Mouse (Mus musculus): ENCODE measurements at regions not wholly inside any gene's neighbourhood (a gene's known extent, or its start where the extent isn't known, plus 50 kb on each side); places are given as distances from the start of the nearest gene placed in this dataset.

DNA sequence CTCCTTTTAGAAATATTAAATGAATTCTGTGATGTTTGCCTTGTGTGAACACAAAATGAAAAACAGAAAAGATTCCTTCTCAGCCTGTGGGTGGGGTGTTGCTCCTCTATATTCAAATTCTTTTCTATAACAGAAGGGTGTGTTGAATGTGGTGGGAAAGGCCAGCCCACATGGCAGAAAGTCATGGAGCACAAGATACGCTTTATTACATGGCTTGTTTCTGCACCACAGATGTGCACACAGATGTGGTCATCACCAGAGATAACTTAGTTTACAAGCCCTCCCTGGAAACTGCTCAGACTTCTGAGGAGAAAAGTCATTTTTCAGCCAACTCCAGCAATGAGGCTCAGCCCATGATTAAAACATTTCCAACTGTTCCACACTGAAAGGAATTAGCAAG, 475.1 kb upstream of the Jag1 start:
- Histone ChIP-seq H3K36me3 (no peaks in the 10 kb centered on the region), H3K4me1 (replicated peaks) (no peaks in the 10 kb centered on the region), H3K27ac (no peak overlapping the region), H3K4me2 (no peak overlapping the region), H3K27me3 (no peaks in the 10 kb centered on the region), H3K4me3 (no peak overlapping the region), H3K9ac (no peak overlapping the region), H3K9me3 (no peaks in the 10 kb centered on the region)
- WGBS: 85% methylated on average over 1 of the region's 1 CpGs
- ATAC-seq (ENCODE audit: low FRiP score): no peak

DNA sequence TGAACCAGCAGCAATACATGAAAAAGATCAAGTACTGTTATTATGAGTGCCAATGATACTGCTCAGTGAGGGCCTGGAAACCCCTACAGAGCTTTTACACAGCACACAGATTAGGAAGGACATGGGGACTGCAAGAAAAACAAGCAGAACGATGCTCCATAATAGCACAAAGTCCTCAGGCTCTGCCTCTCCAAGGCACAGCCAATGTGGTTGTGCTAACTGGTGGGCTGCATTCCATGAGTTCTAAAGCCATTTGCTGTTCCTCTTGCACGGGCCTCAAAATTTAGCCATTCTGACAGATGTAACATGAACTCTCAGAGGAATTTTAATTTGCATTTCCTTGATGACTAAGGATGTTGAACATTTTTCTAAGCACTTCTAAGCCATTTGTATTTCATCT, 465.0 kb upstream of the Jag1 start:
- Histone ChIP-seq H3K9ac (no peak overlapping the region), H3K27ac (no peak overlapping the region), H3K4me2 (no peak overlapping the region), H3K36me3 (no peaks in the 10 kb centered on the region), H3K27me3 (no peaks in the 10 kb centered on the region), H3K4me3 (no peak overlapping the region), H3K4me1 (replicated peaks) (no peaks in the 10 kb centered on the region), H3K9me3 (no peaks in the 10 kb centered on the region)
- 47% methylated on average over 2 of the region's 2 CpGs for WGBS
- ATAC-seq (ENCODE audit: low FRiP score): no peak

GRCm38 (mm10) chr2:137575750-137576149, 459.3 kb upstream of the Jag1 start:
- Histone ChIP-seq H3K36me3 (no peaks in the 10 kb centered on the region), H3K4me2 (no peak overlapping the region), H3K9ac (no peak overlapping the region), H3K4me1 (replicated peaks) (no peaks in the 10 kb centered on the region), H3K27ac (no peak overlapping the region), H3K27me3 (no peaks in the 10 kb centered on the region), H3K4me3 (no peak overlapping the region), H3K9me3 (no peaks in the 10 kb centered on the region)
- WGBS: 75% methylated on average over 3 of the region's 3 CpGs
- ATAC-seq (ENCODE audit: low FRiP score): no peak

DNA sequence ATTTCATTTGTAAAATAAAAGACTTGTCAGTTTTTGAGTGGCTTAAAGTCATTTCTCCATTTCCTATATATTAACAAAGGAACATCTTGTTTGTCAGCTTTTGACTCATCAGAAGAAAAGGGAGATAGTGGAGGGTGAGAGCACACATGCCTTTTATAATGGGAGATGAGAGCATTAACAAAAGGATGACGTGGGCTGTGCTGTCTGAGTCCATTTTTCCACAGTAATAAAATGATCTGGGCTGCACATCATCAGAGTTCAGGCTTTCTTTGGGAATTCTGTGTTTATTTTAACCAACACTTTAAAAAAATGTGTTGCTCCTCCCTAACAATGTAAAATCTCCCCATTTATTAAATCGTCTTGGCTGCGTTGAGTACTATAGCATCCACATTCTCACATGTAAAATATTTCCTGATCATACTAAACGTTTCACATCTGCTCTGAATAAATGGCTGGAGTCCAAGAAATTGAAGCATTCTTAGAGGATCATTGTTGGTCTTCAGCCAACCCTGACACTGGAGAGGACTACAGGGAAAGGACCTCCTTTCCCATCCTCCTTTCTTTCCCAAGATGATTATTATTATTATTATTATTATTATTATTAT, 458.5 kb upstream of the Jag1 start:
- no peaks in the 10 kb centered on the region for H3K27me3 ChIP-seq
- 63% methylated on average over 4 of the region's 4 CpGs for WGBS

GRCm38 (mm10) chr2:137571146-137571545, 454.7 kb upstream of the Jag1 start:
- Histone ChIP-seq H3K27me3 (no peaks in the 10 kb centered on the region), H3K4me1 (replicated peaks) (no peaks in the 10 kb centered on the region), H3K9me3 (no peaks in the 10 kb centered on the region), H3K4me3 (no peak overlapping the region), H3K27ac (no peak overlapping the region), H3K9ac (no peak overlapping the region), H3K36me3 (no peaks in the 10 kb centered on the region), H3K4me2 (no peak overlapping the region)
- ATAC-seq (ENCODE audit: low FRiP score): no peak
- 97% methylated on average over 1 of the region's 1 CpGs for WGBS

More for the DNA sequence above, 458.5 kb upstream of the Jag1 start:
- no peak overlapping the region for H3K9ac ChIP-seq
- no peak overlapping the region for H3K27ac ChIP-seq
- no peak for ATAC-seq (ENCODE audit: low FRiP score)
- no peaks in the 10 kb centered on the region for H3K4me1 ChIP-seq (replicated peaks)
- H3K36me3 ChIP-seq: no peaks in the 10 kb centered on the region
- no peak overlapping the region for H3K4me2 ChIP-seq
- no peaks in the 10 kb centered on the region for H3K9me3 ChIP-seq
- H3K4me3 ChIP-seq: no peak overlapping the region

- no peaks in the 10 kb centered on the region for H3K27me3 ChIP-seq
These were observed 450.2 kb upstream of the Jag1 start for GRCm38 (mm10) chr2:137566619-137567018.

DNA sequence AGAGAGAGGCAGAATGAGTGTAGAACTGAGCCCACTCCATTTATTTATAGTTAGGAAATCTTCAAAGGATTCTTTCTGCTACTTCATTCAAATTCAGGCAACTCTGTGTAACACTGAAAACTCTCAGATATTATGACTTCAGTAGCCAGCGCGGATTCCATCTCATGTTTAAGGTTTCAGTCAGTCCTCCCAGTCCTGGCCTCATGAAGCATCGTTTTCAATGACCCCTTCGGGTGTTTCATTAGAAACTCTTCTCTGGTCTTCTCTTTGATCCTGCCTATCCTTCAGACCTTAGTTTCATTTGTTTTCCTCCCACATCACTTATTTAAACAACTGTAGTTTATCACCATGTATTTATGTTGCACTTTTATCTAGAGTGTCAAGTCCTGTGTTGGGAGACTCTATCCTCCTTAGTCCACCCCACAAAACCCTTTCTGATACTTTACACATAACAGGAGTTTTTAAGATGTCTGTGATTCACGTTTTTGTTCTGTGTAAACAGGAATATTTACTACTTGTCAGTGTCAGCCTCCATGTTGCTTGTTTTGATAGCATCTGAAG, 447.7 kb upstream of the Jag1 start:
- no peaks in the 10 kb centered on the region for H3K27me3 ChIP-seq
- no peak overlapping the region for H3K9ac ChIP-seq
- H3K4me3 ChIP-seq: no peak overlapping the region
- no peak overlapping the region for H3K4me2 ChIP-seq
- no peaks in the 10 kb centered on the region for H3K9me3 ChIP-seq
- WGBS: 80% methylated on average over 5 of the region's 5 CpGs
- H3K4me1 ChIP-seq (replicated peaks): peaks cover 9% of the 10 kb centered on the region
- H3K36me3 ChIP-seq: no peaks in the 10 kb centered on the region
- ATAC-seq (ENCODE audit: low FRiP score): no peak
- no peak overlapping the region for H3K27ac ChIP-seq

More at GRCm38 (mm10) chr2:137566619-137567018, 450.2 kb upstream of the Jag1 start:
- Histone ChIP-seq H3K27ac (no peak overlapping the region), H3K4me1 (replicated peaks) (no peaks in the 10 kb centered on the region), H3K4me2 (no peak overlapping the region), H3K9ac (no peak overlapping the region), H3K4me3 (no peak overlapping the region), H3K36me3 (no peaks in the 10 kb centered on the region), H3K9me3 (no peaks in the 10 kb centered on the region)
- ATAC-seq (ENCODE audit: low FRiP score): no peak
- WGBS: 94% methylated on average over 3 of the region's 3 CpGs

- no peak overlapping the region for H3K4me3 ChIP-seq
- peak; percentile 81 for ATAC-seq (ENCODE audit: low FRiP score)
These were observed 443.9 kb upstream of the Jag1 start for GRCm38 (mm10) chr2:137560366-137560765.

GRCm38 (mm10) chr2:137553871-137554270, 437.4 kb upstream of the Jag1 start:
- peaks cover 5% of the 10 kb centered on the region; the same call in 1 of the 2 replicates for H3K9me3 ChIP-seq
- no peak overlapping the region for H3K4me3 ChIP-seq
- 95% methylated on average over 2 of the region's 2 CpGs for WGBS
- no peak overlapping the region for H3K4me2 ChIP-seq
- H3K4me1 ChIP-seq (replicated peaks): no peaks in the 10 kb centered on the region
- H3K27me3 ChIP-seq: no peaks in the 10 kb centered on the region
- no peaks in the 10 kb centered on the region for H3K36me3 ChIP-seq
- H3K27ac ChIP-seq: no peak overlapping the region
- H3K9ac ChIP-seq: no peak overlapping the region
- ATAC-seq (ENCODE audit: low FRiP score): no peak

More at GRCm38 (mm10) chr2:137560366-137560765, 443.9 kb upstream of the Jag1 start:
- Histone ChIP-seq H3K36me3 (no peaks in the 10 kb centered on the region), H3K9me3 (no peaks in the 10 kb centered on the region), H3K27ac (no peak overlapping the region), H3K4me2 (no peak overlapping the region), H3K9ac (no peak overlapping the region), H3K4me1 (replicated peaks) (peaks cover 9% of the 10 kb centered on the region), H3K27me3 (no peaks in the 10 kb centered on the region)
- WGBS: 19% methylated on average over 4 of the region's 4 CpGs

DNA sequence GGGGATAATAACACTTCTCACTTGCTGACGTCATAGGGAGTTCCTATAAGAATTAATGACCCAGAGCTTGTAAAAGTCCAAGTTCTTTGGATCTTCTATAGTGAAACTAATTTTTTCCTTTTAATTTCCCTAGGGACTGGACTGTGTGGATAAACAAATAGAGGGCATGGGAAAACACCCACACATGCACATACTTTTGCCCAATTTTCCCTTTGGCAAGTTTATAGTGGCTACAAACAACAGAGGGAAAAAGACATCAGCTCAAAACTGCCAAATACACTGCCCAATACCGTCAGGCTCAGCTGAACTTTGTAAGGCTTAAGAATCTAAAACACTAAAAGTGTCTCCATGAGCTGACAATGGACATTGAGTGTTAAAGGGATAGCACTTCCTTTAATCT, 420.1 kb upstream of the Jag1 start:
- no peaks in the 10 kb centered on the region for H3K4me1 ChIP-seq (replicated peaks)
- no peak for ATAC-seq (ENCODE audit: low FRiP score)
- H3K36me3 ChIP-seq: no peaks in the 10 kb centered on the region
- no peak overlapping the region for H3K9ac ChIP-seq
- no peak overlapping the region for H3K4me2 ChIP-seq
- no peak overlapping the region for H3K4me3 ChIP-seq
- no peak overlapping the region for H3K27ac ChIP-seq
- WGBS: 71% methylated on average over 2 of the region's 2 CpGs
- no peaks in the 10 kb centered on the region for H3K9me3 ChIP-seq
- H3K27me3 ChIP-seq: no peaks in the 10 kb centered on the region

DNA sequence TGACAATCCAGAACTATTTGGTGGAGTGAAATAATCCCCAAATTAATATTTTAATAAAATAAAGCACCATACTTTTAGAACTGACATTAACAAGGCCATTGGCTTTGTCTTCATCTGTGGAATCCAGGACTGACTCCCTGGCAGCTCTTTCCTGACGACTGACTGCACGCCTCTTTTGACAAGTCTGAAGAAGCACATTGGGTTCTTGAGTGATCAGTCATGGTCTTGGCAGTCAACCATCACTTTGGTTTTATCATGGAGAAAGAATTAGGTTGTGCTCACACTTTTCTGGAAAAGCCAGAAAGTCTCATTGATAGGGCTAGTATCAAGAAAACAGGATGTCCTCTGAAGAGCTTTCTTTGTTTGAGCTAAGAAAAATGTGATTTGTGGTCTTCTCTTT, 399.8 kb upstream of the Jag1 start:
- no peaks in the 10 kb centered on the region for H3K27me3 ChIP-seq
- no peak overlapping the region for H3K27ac ChIP-seq
- no peaks in the 10 kb centered on the region for H3K9me3 ChIP-seq
- H3K4me3 ChIP-seq: no peak overlapping the region
- H3K36me3 ChIP-seq: no peaks in the 10 kb centered on the region
- 74% methylated on average over 2 of the region's 2 CpGs for WGBS
- no peak overlapping the region for H3K9ac ChIP-seq
- H3K4me1 ChIP-seq (replicated peaks): no peaks in the 10 kb centered on the region
- no peak for ATAC-seq (ENCODE audit: low FRiP score)
- H3K4me2 ChIP-seq: no peak overlapping the region

DNA sequence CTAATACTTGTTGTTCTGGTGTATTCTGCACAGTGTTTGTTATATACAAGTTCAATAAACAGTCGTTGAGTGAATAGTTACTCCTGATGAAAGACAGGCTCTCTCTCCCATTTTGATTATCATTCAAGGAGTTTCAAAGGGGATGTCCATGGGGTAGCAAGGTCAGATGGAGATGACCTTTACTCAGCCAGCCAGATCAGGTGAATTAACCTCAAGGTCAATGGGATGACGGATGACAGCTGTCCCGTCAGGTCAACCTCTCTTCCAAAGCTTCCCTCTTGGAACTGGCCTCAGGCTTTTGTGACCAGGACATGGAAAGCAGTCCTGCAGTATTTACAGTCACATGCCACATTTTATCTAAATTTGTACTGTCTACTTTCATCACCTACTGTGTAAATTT, 398.6 kb upstream of the Jag1 start:
- H3K4me1 ChIP-seq (replicated peaks): no peaks in the 10 kb centered on the region
- H3K36me3 ChIP-seq: no peaks in the 10 kb centered on the region
- H3K27me3 ChIP-seq: no peaks in the 10 kb centered on the region
- no peak overlapping the region for H3K27ac ChIP-seq
- no peak overlapping the region for H3K4me2 ChIP-seq
- H3K4me3 ChIP-seq: no peak overlapping the region
- ATAC-seq (ENCODE audit: low FRiP score): no peak
- WGBS: 47% methylated on average over 3 of the region's 3 CpGs
- H3K9ac ChIP-seq: no peak overlapping the region
- no peaks in the 10 kb centered on the region for H3K9me3 ChIP-seq

DNA sequence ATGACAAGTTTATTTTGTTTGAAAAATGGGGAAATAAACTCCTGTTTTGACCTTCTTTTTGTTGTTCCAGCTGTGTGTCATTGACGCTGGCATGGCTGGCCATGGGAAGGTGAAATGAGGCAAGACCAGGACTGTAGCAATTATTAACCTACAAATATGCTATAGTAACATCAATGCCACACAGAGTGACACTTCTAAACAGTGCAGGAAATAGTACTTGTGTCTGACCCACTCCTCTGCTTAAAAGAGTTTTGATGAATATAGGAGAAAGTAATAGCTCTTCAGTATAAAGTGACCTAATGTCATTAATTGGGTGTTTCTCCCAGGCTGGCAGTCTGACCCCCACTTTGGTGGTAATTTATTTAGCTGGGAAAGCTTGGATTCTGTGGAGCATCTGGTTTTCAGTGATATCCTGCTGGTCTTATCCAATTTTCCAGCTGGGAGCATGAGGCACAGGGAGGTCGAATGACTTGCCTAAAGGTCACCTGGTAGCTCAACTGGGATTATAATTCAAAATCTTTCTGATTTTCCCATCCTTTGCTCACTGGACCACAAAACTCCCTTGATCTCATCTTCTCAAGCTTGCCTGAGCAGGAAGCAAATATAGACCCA, 397.6 kb upstream of the Jag1 start:
- H3K4me1 ChIP-seq (replicated peaks): no peaks in the 10 kb centered on the region
- H3K9ac ChIP-seq: no peak overlapping the region
- H3K9me3 ChIP-seq: no peaks in the 10 kb centered on the region
- ATAC-seq (ENCODE audit: low FRiP score): no peak
- H3K36me3 ChIP-seq: no peaks in the 10 kb centered on the region
- no peak overlapping the region for H3K4me3 ChIP-seq
- no peaks in the 10 kb centered on the region for H3K27me3 ChIP-seq
- H3K27ac ChIP-seq: no peak overlapping the region
- 44% methylated on average over 2 of the region's 2 CpGs for WGBS
- H3K4me2 ChIP-seq: no peak overlapping the region

Measured in hindbrain, embryonic 13.5 days (tissue).